Mouse (Mus musculus) embryonic facial prominence, embryonic 11.5 days (tissue): ENCODE results near the gene Bcor. TPM values are rescaled to one million over a fixed set of nuclear protein-coding genes. Genes with fewer than 3 reads are reported as not detected.

Experiments
- ATAC-seq: fragments of 200-750 bp; cut with Nextera tagmentation; replicated peaks from 2 replicates; pipeline ENCODE4 v1.8.0; 2017; ENCODE audit warnings: low read depth; ENCODE audit not compliant: insufficient number of reproducible peaks, low FRiP score, low TSS enrichment
- DNase-seq: peaks from one replicate; pipeline ENCODE4 v3.0.0-alpha.2; 2015; ENCODE audit warnings: low spot score
- H3K27ac ChIP-seq: fragments of 300-500 bp; sonication (generic); replicated peaks from 2 replicates; pipeline ENCODE4 v1.5.1; 2014; ENCODE audit warnings: mild to moderate bottlenecking, low read depth, low read length, control low read depth
- H3K27me3 ChIP-seq: fragments of 300-500 bp; sonication (generic); 2 replicates; pipeline ENCODE4 v1.6.1; 2014; ENCODE audit warnings: mild to moderate bottlenecking, low read length, moderate library complexity, mixed read lengths; ENCODE audit not compliant: control insufficient read depth, insufficient read depth
- H3K36me3 ChIP-seq: fragments of 300-500 bp; sonication (generic); replicated peaks from 2 replicates; pipeline ENCODE4 v1.6.1; 2014; ENCODE audit warnings: low read depth, mild to moderate bottlenecking, low read length, moderate library complexity, mixed read lengths; ENCODE audit not compliant: control insufficient read depth, insufficient read depth
- H3K4me1 ChIP-seq: fragments of 300-500 bp; sonication (generic); 2 replicates; pipeline ENCODE4 v1.6.1; 2014; ENCODE audit warnings: low read length, mixed read lengths; ENCODE audit not compliant: control insufficient read depth, insufficient read depth
- H3K4me2 ChIP-seq: fragments of 300-500 bp; sonication (generic); 2 replicates; pipeline ENCODE4 v1.6.1; 2014; ENCODE audit warnings: low read depth, mild to moderate bottlenecking, control low read depth, low read length, moderate library complexity
- H3K4me3 ChIP-seq: fragments of 300-500 bp; sonication (generic); 2 replicates; pipeline ENCODE4 v1.5.1; 2014; ENCODE audit warnings: low read depth, low read length, control low read depth
- H3K9ac ChIP-seq: fragments of 300-500 bp; sonication (generic); replicated peaks from 2 replicates; pipeline ENCODE4 v1.6.1; 2014; ENCODE audit warnings: mild to moderate bottlenecking, control low read depth, low read length
- H3K9me3 ChIP-seq: fragments of 300-500 bp; sonication (generic); replicated peaks from 2 replicates; pipeline ENCODE4 v1.6.1; 2016; ENCODE audit warnings: mild to moderate bottlenecking, low read length, inconsistent platforms, mixed read lengths; ENCODE audit not compliant: control insufficient read depth
- WGBS: fragments of 180-500 bp; shearing (Covaris S2); extraction: QIAGEN DNeasy Blood & Tissue Kit; methylation state at CpG from one replicate; pipeline ENCODE4 v1.1.7; 2014; 5-methylcytosine and 5-hydroxymethylcytosine counted together
- polyA plus RNA-seq: library from polyadenylated mRNA; unstranded; fragments of >200 nt; fragmentation: Nextera tagmentation; extraction: Ambion mirVana; gene quantifications from 2 replicates; pipeline ENCODE4 v1.2.1, GENCODE M21; 2014

Bcor gene
- polyA plus RNA-seq, 1 experiment from 2014 or later = 26.9 TPM

GRCm38 (mm10) chrX:12007832-12008540, 152.2 kb downstream of the Bcor start:
- no peak overlapping the region for H3K4me2 ChIP-seq
- no peak for ATAC-seq
- WGBS = 6% methylated on average over 11 of the region's 11 CpGs
- H3K27me3 ChIP-seq = peaks cover 23% of the 10 kb centered on the region
- H3K4me1 ChIP-seq = no peaks in the 10 kb centered on the region
- DNase-seq = no peak
- no peak overlapping the region for H3K9ac ChIP-seq
- no peak overlapping the region for H3K27ac ChIP-seq
- H3K4me3 ChIP-seq = no peak overlapping the region
- no peaks in the 10 kb centered on the region for H3K36me3 ChIP-seq
- H3K9me3 ChIP-seq = no peaks in the 10 kb centered on the region

DNA sequence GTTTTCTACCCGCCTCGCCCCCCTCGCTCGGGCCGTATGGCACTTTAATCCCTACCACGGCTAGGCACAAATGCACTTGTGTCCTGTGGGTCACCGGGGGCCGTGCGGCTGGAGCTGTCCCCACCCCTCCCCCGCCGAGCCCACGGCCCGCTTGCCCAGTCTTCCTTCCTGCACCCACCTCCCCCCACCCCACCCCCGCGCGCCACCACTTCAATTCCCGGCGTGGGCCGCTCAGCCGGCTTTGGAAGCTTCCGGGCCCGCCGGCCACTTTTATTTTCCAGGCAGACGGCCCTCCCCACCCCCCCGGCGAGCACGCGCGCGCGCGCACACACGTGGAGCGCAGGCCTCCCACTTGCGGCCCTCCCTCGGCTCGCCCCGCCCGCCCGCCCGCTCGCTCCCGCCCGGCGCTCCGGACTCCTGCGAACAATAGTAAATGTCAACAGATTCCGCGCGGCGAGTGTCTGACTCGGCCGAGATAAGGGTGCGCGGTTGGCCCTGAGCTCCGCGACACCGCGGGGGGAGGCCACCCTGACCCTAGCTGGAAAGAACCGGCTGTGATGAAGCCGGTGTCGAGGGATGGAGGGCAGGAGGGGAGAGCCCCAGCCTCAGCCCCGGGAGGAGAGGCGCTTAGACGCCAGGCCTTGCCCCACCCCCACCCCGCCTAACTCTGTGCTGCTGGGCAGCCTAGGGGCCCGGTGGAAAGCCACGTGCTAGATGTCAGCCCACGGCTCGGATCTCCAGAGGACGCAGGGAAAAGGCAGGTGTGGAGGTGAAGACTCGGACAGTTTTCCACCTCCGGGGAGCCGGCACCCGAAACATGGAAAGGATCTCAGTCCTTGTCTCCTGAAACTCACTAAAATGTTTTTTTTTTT, 153.0 kb downstream of the Bcor start:
- Histone ChIP-seq H3K36me3 (no peaks in the 10 kb centered on the region), H3K9ac (peak overlapping the region; percentile 61), H3K4me2 (peak overlapping the region; percentile 62), H3K27ac (peak overlapping the region; percentile 75), H3K9me3 (no peaks in the 10 kb centered on the region), H3K4me1 (no peaks in the 10 kb centered on the region; the same call in 1 of the 2 replicates), H3K4me3 (peak overlapping the region; percentile 35), H3K27me3 (peaks cover 28% of the 10 kb centered on the region)
- DNase-seq (peak; percentile 73), ATAC-seq (peak; percentile 78)
- 5% methylated on average over 46 of the region's 75 CpGs for WGBS

GRCm38 (mm10) chrX:12006031-12006881, 153.9 kb downstream of the Bcor start:
- H3K4me3 ChIP-seq = peak overlapping the region; percentile 35
- no peak for DNase-seq
- peak overlapping the region; percentile 75 for H3K27ac ChIP-seq
- 4% methylated on average over 49 of the region's 57 CpGs for WGBS
- no peaks in the 10 kb centered on the region for H3K9me3 ChIP-seq
- H3K9ac ChIP-seq = peak overlapping the region; percentile 61
- H3K36me3 ChIP-seq = no peaks in the 10 kb centered on the region
- peaks cover 34% of the 10 kb centered on the region for H3K27me3 ChIP-seq
- peak overlapping the region; percentile 62 for H3K4me2 ChIP-seq
- no peaks in the 10 kb centered on the region; the same call in 1 of the 2 replicates for H3K4me1 ChIP-seq
- ATAC-seq = peak; percentile 77

DNA sequence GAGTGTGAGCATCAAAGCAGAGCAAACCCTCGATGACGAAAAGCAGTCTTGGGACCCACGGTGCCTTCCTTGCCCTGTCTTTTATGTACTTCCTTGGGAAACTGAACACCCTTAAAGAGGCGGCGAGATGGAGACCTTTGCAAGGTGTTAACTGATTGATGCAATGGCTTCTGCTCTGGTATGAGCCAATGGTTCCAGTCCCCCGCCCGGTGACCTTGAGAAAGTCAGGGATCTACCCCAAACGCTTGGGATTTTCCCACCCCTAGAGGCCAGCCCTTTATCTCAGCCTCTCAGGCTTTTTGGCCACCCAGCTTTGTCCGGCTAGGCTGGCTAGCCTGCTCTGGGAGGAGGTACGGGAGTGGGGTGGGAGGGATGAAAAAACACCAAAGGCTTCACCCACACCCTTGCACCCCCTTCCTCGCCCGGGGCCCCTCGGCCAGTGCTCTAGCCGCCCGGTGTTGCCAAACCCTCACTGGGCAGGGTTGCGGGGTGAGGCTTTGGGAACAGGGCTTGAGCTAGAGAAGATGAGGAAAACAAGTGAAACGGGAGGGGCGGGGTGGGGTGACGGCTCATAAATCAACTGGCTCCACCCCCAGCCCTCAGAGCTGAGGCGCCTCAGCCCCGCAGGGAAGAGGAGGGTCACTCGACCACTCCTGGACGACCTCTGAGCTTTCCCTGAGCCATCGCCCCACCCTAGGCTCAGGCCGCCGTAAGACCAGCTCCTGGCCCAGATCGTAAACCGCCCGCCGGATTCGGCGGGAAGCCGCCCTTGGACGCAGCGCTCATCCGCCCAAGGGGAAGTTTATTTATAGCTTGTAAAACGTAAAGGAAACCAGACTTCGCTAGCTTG, 154.7 kb downstream of the Bcor start:
- no peaks in the 10 kb centered on the region for H3K36me3 ChIP-seq
- peak overlapping the region; percentile 62 for H3K4me2 ChIP-seq
- peaks cover 40% of the 10 kb centered on the region for H3K27me3 ChIP-seq
- no peaks in the 10 kb centered on the region; the same call in 1 of the 2 replicates for H3K4me1 ChIP-seq
- H3K4me3 ChIP-seq = no peak overlapping the region
- no peaks in the 10 kb centered on the region for H3K9me3 ChIP-seq
- WGBS = 5% methylated on average over 35 of the region's 38 CpGs
- ATAC-seq (0 out of 2 replicates have a peak, but pooled peaks have one; percentile 37), DNase-seq (no peak)
- H3K27ac ChIP-seq = peak overlapping the region; percentile 75; the same call in 1 of the 2 replicates
- H3K9ac ChIP-seq = peak overlapping the region; percentile 27; the same call in 1 of the 2 replicates

GRCm38 (mm10) chrX:12004416-12004815, 155.7 kb downstream of the Bcor start:
- no peak for DNase-seq
- H3K4me2 ChIP-seq = no peak overlapping the region
- H3K4me1 ChIP-seq = peaks cover 2% of the 10 kb centered on the region; the same call in 1 of the 2 replicates

DNA sequence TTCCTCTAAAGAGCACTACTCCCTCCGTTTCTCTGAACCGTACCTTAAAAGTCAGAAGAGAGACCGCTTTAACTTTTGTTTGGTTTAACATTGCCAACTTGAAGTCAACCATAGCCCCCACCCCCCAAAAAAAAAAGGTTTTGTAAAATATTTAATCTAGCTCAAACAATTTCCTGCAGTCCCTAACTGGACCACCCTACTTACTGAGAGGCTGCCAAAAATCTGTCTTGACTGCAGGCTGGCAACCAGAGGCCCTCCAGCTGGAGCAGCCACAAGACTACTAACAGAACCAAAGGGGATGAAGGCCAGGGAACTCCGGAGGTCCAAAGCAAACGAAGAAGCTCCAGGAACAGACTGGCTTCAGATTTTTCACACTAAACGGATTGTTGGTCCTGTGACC, 156.2 kb downstream of the Bcor start:
- Histone ChIP-seq H3K4me1 (peaks cover 2% of the 10 kb centered on the region; the same call in 1 of the 2 replicates), H3K36me3 (no peaks in the 10 kb centered on the region), H3K27ac (no peak overlapping the region), H3K4me3 (no peak overlapping the region), H3K9me3 (no peaks in the 10 kb centered on the region), H3K9ac (no peak overlapping the region), H3K4me2 (no peak overlapping the region), H3K27me3 (peaks cover 49% of the 10 kb centered on the region)
- DNase-seq = no peak
- ATAC-seq = no peak
- whole genome bisulfite sequencing = 25% methylated on average over 6 of the region's 6 CpGs

More at GRCm38 (mm10) chrX:12004416-12004815, 155.7 kb downstream of the Bcor start:
- Histone ChIP-seq H3K9me3 (no peaks in the 10 kb centered on the region), H3K27ac (no peak overlapping the region), H3K4me3 (no peak overlapping the region), H3K9ac (no peak overlapping the region), H3K36me3 (no peaks in the 10 kb centered on the region), H3K27me3 (peaks cover 48% of the 10 kb centered on the region)
- 15% methylated on average over 16 of the region's 16 CpGs for WGBS
- ATAC-seq = no peak

- Histone ChIP-seq H3K9me3 (no peaks in the 10 kb centered on the region), H3K9ac (no peak overlapping the region), H3K4me2 (no peak overlapping the region), H3K27me3 (peaks cover 49% of the 10 kb centered on the region), H3K27ac (no peak overlapping the region), H3K36me3 (no peaks in the 10 kb centered on the region), H3K4me1 (peaks cover 2% of the 10 kb centered on the region; the same call in 1 of the 2 replicates), H3K4me3 (no peak overlapping the region)
- DNase-seq = no peak
- 8% methylated on average over 1 of the region's 1 CpGs for WGBS
- ATAC-seq = no peak
Observed at GRCm38 (mm10) chrX:12003539-12003938, 156.6 kb downstream of the Bcor start.
